Mouse (Mus musculus): Measurements from ENCODE around the gene Krtap3-1. TPM values are rescaled to one million over a fixed set of nuclear protein-coding genes. Genes with fewer than 3 reads are reported as not detected.

Krtap3-1 gene
- total RNA-seq, 2 experiments from 2014 or later: not detected

DNA sequence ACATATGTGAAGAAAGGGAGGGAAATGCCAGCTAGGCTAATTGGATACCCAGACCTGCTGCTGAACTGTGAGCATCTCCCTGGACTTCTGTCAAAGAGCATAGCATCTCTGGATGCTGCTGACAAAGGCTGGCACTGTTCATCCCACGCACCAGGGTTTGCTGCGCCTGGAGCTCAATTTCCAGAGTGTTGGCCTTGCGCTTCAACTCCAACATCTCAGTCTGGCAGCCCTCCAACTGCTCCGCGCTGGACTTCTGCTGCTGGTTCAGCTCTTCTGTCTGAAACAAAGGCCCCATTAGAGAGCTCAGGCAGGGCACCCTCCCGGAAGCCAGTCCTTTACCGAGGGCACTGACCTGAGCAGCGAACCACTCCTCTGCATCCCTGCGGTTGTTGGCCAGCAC, 26.7 kb downstream of the Krtap3-1 start:
- no peak for ATAC-seq (ENCODE audit: poor library complexity, severe bottlenecking)

DNA sequence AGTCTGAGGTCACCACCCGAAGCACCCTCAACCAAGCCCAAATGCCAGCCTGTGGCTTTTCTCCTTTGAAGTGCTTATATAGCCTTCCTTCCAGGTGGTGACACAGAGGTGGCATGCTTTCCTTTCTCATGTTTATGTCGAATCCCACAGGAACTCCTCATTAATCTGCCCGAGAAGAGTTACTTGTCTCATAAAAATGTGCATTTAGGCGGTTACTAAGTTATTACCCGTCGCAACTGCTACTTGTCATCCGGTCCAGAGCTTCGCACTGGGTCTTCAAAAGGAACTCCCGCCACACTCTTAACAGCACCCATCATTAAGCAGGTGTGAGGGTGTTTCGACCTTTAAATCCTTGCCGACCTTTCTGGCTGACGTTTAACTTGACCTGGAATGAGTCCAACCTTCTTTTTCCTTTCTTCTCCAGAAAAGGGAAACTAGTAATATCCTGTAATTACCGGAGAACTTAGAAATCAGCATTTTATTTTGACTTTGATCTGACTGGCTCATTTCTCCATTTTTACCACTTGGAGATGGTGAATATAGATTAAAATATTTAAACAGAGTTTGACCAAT, 45.1 kb downstream of the Krtap3-1 start, which contains the start of gene Krt39:
Gene Krt39 (minus strand): TSS at position 51 of the 573 bp plus-strand sequence.
- no peak for ATAC-seq (ENCODE audit: poor library complexity, severe bottlenecking)

Other genes with a start within 250 kb of the Krtap3-1 start
Only the 30 nearest of the 37 such genes appear.
- not detected in 2 replicates for gene Krt27, start 215.5 kb downstream of the Krtap3-1 start, total RNA-seq (2015)
- gene Krt27, start 215.5 kb downstream of the Krtap3-1 start, total RNA-seq (2017): not detected in 2 replicates
- not detected in 2 replicates for gene Krt28, start 191.7 kb downstream of the Krtap3-1 start, total RNA-seq (2015)
- not detected in 2 replicates for gene Krt28, start 191.7 kb downstream of the Krtap3-1 start, total RNA-seq (2017)
- gene Krt10, start 177.3 kb downstream of the Krtap3-1 start, total RNA-seq (2015): 1.7 and 3.1 TPM in 2 replicates
- gene Krt10, start 177.3 kb downstream of the Krtap3-1 start, total RNA-seq (2017): 0.98 TPM in 1 of 2 replicates, not detected in the other
- not detected in 2 replicates for gene Krt12, start 144.4 kb downstream of the Krtap3-1 start, total RNA-seq (2015)
- gene Krt12, start 144.4 kb downstream of the Krtap3-1 start, total RNA-seq (2017): not detected in 2 replicates
- not detected in 2 replicates for gene Krt20, start 128.5 kb downstream of the Krtap3-1 start, total RNA-seq (2015)
- gene Krt20, start 128.5 kb downstream of the Krtap3-1 start, total RNA-seq (2017): not detected in 2 replicates
- not detected in 2 replicates for gene Krt23, start 73.5 kb downstream of the Krtap3-1 start, total RNA-seq (2015)
- not detected in 2 replicates for gene Krt23, start 73.5 kb downstream of the Krtap3-1 start, total RNA-seq (2017)
- not detected in 2 replicates for gene Krt39, start 45.3 kb downstream of the Krtap3-1 start, total RNA-seq (2015)
- gene Krt39, start 45.3 kb downstream of the Krtap3-1 start, total RNA-seq (2017): not detected in 2 replicates
- gene Krt40, start 23.5 kb downstream of the Krtap3-1 start, total RNA-seq (2015): not detected in 2 replicates
- gene Krt40, start 23.5 kb downstream of the Krtap3-1 start, total RNA-seq (2017): not detected in 2 replicates
- gene Krtap3-3, start 15.8 kb downstream of the Krtap3-1 start, total RNA-seq (2015): not detected in 2 replicates
- gene Krtap3-3, start 15.8 kb downstream of the Krtap3-1 start, total RNA-seq (2017): not detected in 2 replicates
- not detected in 2 replicates for gene Krtap3-2, start 9.8 kb downstream of the Krtap3-1 start, total RNA-seq (2015)
- gene Krtap3-2, start 9.8 kb downstream of the Krtap3-1 start, total RNA-seq (2017): not detected in 2 replicates
- not detected in 2 replicates for gene Gm11939, start 7.2 kb downstream of the Krtap3-1 start, total RNA-seq (2015)
- not detected in 2 replicates for gene Gm11939, start 7.2 kb downstream of the Krtap3-1 start, total RNA-seq (2017)
- not detected in 2 replicates for gene Krtap1-5, start 14.4 kb upstream of the Krtap3-1 start, total RNA-seq (2015)
- not detected in 2 replicates for gene Krtap1-5, start 14.4 kb upstream of the Krtap3-1 start, total RNA-seq (2017)
- gene Krtap1-4, start 17.0 kb upstream of the Krtap3-1 start, total RNA-seq (2015): not detected in 2 replicates
- not detected in 2 replicates for gene Krtap1-4, start 17.0 kb upstream of the Krtap3-1 start, total RNA-seq (2017)
- not detected in 2 replicates for gene Krtap1-3, start 24.7 kb upstream of the Krtap3-1 start, total RNA-seq (2015)
- not detected in 2 replicates for gene Krtap1-3, start 24.7 kb upstream of the Krtap3-1 start, total RNA-seq (2017)
- gene Krtap9-3, start 31.5 kb upstream of the Krtap3-1 start, total RNA-seq (2015): not detected in 2 replicates
- gene Krtap9-3, start 31.5 kb upstream of the Krtap3-1 start, total RNA-seq (2017): not detected in 2 replicates
- gene Gm11938, start 36.7 kb upstream of the Krtap3-1 start, total RNA-seq (2015): not detected in 2 replicates
- not detected in 2 replicates for gene Gm11938, start 36.7 kb upstream of the Krtap3-1 start, total RNA-seq (2017)
- gene Gm11937, start 43.6 kb upstream of the Krtap3-1 start, total RNA-seq (2015): not detected in 2 replicates
- not detected in 2 replicates for gene Gm11937, start 43.6 kb upstream of the Krtap3-1 start, total RNA-seq (2017)
- not detected in 2 replicates for gene Krtap2-4, start 48.2 kb upstream of the Krtap3-1 start, total RNA-seq (2015)
- not detected in 2 replicates for gene Krtap2-4, start 48.2 kb upstream of the Krtap3-1 start, total RNA-seq (2017)
- gene Gm11562, start 53.8 kb upstream of the Krtap3-1 start, total RNA-seq (2015): not detected in 2 replicates
- not detected in 2 replicates for gene Gm11562, start 53.8 kb upstream of the Krtap3-1 start, total RNA-seq (2017)
- not detected in 2 replicates for gene Krtap4-1, start 61.6 kb upstream of the Krtap3-1 start, total RNA-seq (2015)
- gene Krtap4-1, start 61.6 kb upstream of the Krtap3-1 start, total RNA-seq (2017): not detected in 2 replicates
- gene Krtap4-2, start 68.5 kb upstream of the Krtap3-1 start, total RNA-seq (2015): not detected in 2 replicates
- not detected in 2 replicates for gene Krtap4-2, start 68.5 kb upstream of the Krtap3-1 start, total RNA-seq (2017)
- gene Krtap4-7, start 77.5 kb upstream of the Krtap3-1 start, total RNA-seq (2015): not detected in 2 replicates
- not detected in 2 replicates for gene Krtap4-7, start 77.5 kb upstream of the Krtap3-1 start, total RNA-seq (2017)
- not detected in 2 replicates for gene Gm11555, start 83.6 kb upstream of the Krtap3-1 start, total RNA-seq (2015)
- not detected in 2 replicates for gene Gm11555, start 83.6 kb upstream of the Krtap3-1 start, total RNA-seq (2017)
- not detected in 2 replicates for gene Gm11563, start 92.3 kb upstream of the Krtap3-1 start, total RNA-seq (2015)
- gene Gm11563, start 92.3 kb upstream of the Krtap3-1 start, total RNA-seq (2017): not detected in 2 replicates
- gene Krtap4-6, start 99.3 kb upstream of the Krtap3-1 start, total RNA-seq (2015): not detected in 2 replicates
- gene Krtap4-6, start 99.3 kb upstream of the Krtap3-1 start, total RNA-seq (2017): not detected in 2 replicates
- not detected in 2 replicates for gene Gm14190, start 124.1 kb upstream of the Krtap3-1 start, total RNA-seq (2015)
- gene Gm14190, start 124.1 kb upstream of the Krtap3-1 start, total RNA-seq (2017): not detected in 2 replicates
- not detected in 2 replicates for gene Gm14180, start 167.7 kb upstream of the Krtap3-1 start, total RNA-seq (2015)
- gene Gm14180, start 167.7 kb upstream of the Krtap3-1 start, total RNA-seq (2017): not detected in 2 replicates
- not detected in 2 replicates for gene Gm11595, start 206.3 kb upstream of the Krtap3-1 start, total RNA-seq (2015)
- gene Gm11595, start 206.3 kb upstream of the Krtap3-1 start, total RNA-seq (2017): not detected in 2 replicates
- gene Krtap4-8, start 214.1 kb upstream of the Krtap3-1 start, total RNA-seq (2015): not detected in 2 replicates
- gene Krtap4-8, start 214.1 kb upstream of the Krtap3-1 start, total RNA-seq (2017): not detected in 2 replicates
- gene Krtap4-9, start 218.6 kb upstream of the Krtap3-1 start, total RNA-seq (2015): not detected in 2 replicates
- not detected in 2 replicates for gene Krtap4-9, start 218.6 kb upstream of the Krtap3-1 start, total RNA-seq (2017)